Mouse (Mus musculus) liver, adult 2 months (tissue): ENCODE data around the gene Mmp17. TPM values are rescaled to one million over a fixed set of nuclear protein-coding genes. Genes with fewer than 3 reads are reported as not detected.

Source experiments
- DNase-seq: peaks from one replicate; pipeline ENCODE4 v3.0.0-alpha.2; 2011; ENCODE audit warnings: low read depth, low spot score; ENCODE audit errors: extremely low read depth
- H3K27ac ChIP-seq: fragments of 200-500 bp; replicated peaks from 2 replicates; pipeline ENCODE4 v1.5.1; 2012; ENCODE audit warnings: low read depth, mild to moderate bottlenecking, control low read depth, inconsistent platforms, low read length; ENCODE audit not compliant: insufficient read depth
- H3K27me3 ChIP-seq: fragments of 200-500 bp; 2 replicates; pipeline ENCODE4 v1.6.1; 2012; ENCODE audit warnings: mild to moderate bottlenecking, moderate library complexity, low read length, inconsistent platforms; ENCODE audit not compliant: control insufficient read depth, insufficient read depth
- H3K36me3 ChIP-seq: fragments of 200-500 bp; 2 replicates; pipeline ENCODE4 v1.6.1; 2012; ENCODE audit warnings: low read length, inconsistent platforms; ENCODE audit not compliant: control insufficient read depth, insufficient read depth
- H3K4me1 ChIP-seq: fragments of 200-500 bp; 2 replicates; pipeline ENCODE4 v1.6.1; 2011; ENCODE audit warnings: low read length; ENCODE audit not compliant: control insufficient read depth, insufficient read depth
- H3K4me3 ChIP-seq: fragments of 200-500 bp; 2 replicates; pipeline ENCODE4 v1.5.1; 2011; ENCODE audit warnings: low read depth, mild to moderate bottlenecking, control low read depth, low read length, moderate library complexity; ENCODE audit not compliant: insufficient read depth
- H3K79me2 ChIP-seq: fragments of 200-500 bp; 2 replicates; pipeline ENCODE4 v1.6.1; 2012; ENCODE audit warnings: inconsistent platforms, mild to moderate bottlenecking, low read length, moderate library complexity; ENCODE audit not compliant: control insufficient read depth, insufficient read depth
- H3K9ac ChIP-seq: fragments of 200-500 bp; 2 replicates; pipeline ENCODE4 v1.6.1; 2012; ENCODE audit warnings: low read depth, mild to moderate bottlenecking, control low read depth, inconsistent platforms, low read length
- CTCF ChIP-seq: fragments of 200-500 bp; IDR thresholded peaks from 2 replicates; pipeline ENCODE4 v1.5.1; 2011; ENCODE audit warnings: low read depth, low read length, control low read depth
- POLR2A ChIP-seq: fragments of 200-500 bp; IDR thresholded peaks from 2 replicates; pipeline ENCODE4 v1.6.1; 2011; ENCODE audit warnings: low read length, control low read depth; ENCODE audit not compliant: insufficient read depth; ENCODE audit errors: extremely low read depth
- WGBS: fragments of 180-500 bp; shearing (Covaris S2); methylation state at CpG from one replicate; pipeline ENCODE4 v1.1.7; 2018; 5-methylcytosine and 5-hydroxymethylcytosine counted together
- polyA plus RNA-seq: library from polyadenylated mRNA; depleted of rRNA; stranded (reverse); fragments of >200 nt; gene quantifications from 2 replicates; pipeline ENCODE4 v1.2.3, GENCODE M21; 2012
- total RNA-seq: library from RNA; depleted of rRNA; stranded (reverse); fragments of >200 nt; gene quantifications from 2 replicates; pipeline ENCODE4 v1.2.3, GENCODE M21; 2014

Mmp17 gene
- total and polyA plus RNA-seq, 2 experiments: 0.09 to 0.31 TPM

GRCm38 (mm10) chr5:129580572-129580971, 3.4 kb upstream of the Mmp17 start:
- DNase-seq: no peak
- Histone ChIP-seq H3K4me3 (no peak overlapping the region), H3K4me1 (no peaks in the 10 kb centered on the region; the same call in 1 of the 2 replicates), H3K27me3 (0 out of 2 replicates have a peak, but pooled peaks cover 4% of the 10 kb centered on the region), H3K9ac (no peak overlapping the region), H3K36me3 (no peaks in the 10 kb centered on the region), H3K79me2 (no peaks in the 10 kb centered on the region), H3K27ac (no peak overlapping the region)
- 68% methylated on average over 9 of the region's 9 CpGs for WGBS
- TF ChIP-seq CTCF: no peak
- TF ChIP-seq POLR2A: no peak

GRCm38 (mm10) chr5:129581015-129581414, 3.0 kb upstream of the Mmp17 start:
- Histone ChIP-seq H3K79me2 (no peaks in the 10 kb centered on the region), H3K27ac (no peak overlapping the region), H3K4me1 (peaks cover 3% of the 10 kb centered on the region; the same call in 1 of the 2 replicates), H3K4me3 (no peak overlapping the region), H3K27me3 (0 out of 2 replicates have a peak, but pooled peaks cover 4% of the 10 kb centered on the region), H3K9ac (no peak overlapping the region), H3K36me3 (no peaks in the 10 kb centered on the region)
- TF ChIP-seq POLR2A (no peak), CTCF (no peak)
- DNase-seq: no peak
- 59% methylated on average over 7 of the region's 7 CpGs for WGBS

- Histone ChIP-seq H3K27me3 (0 out of 2 replicates have a peak, but pooled peaks cover 4% of the 10 kb centered on the region), H3K4me3 (peak overlapping the region; percentile 83; the same call in 1 of the 2 replicates), H3K79me2 (no peaks in the 10 kb centered on the region), H3K27ac (no peak overlapping the region), H3K4me1 (peaks cover 3% of the 10 kb centered on the region; the same call in 1 of the 2 replicates), H3K9ac (no peak overlapping the region), H3K36me3 (no peaks in the 10 kb centered on the region)
- WGBS: 3% methylated on average over 12 of the region's 12 CpGs
- DNase-seq: no peak
- TF ChIP-seq POLR2A (no peak), CTCF (no peak)
These were observed 638 bp upstream of the Mmp17 start for GRCm38 (mm10) chr5:129583331-129583730.

GRCm38 (mm10) chr5:129584583-129585541, 893 bp downstream of the Mmp17 start:
- 2% methylated on average over 76 of the region's 76 CpGs for WGBS

GRCm38 (mm10) chr5:129586016-129586415, 2.0 kb downstream of the Mmp17 start:
- H3K27ac ChIP-seq: no peak overlapping the region
- H3K9ac ChIP-seq: no peak overlapping the region
- H3K4me1 ChIP-seq: peaks cover 3% of the 10 kb centered on the region; the same call in 1 of the 2 replicates
- no peaks in the 10 kb centered on the region for H3K79me2 ChIP-seq
- no peaks in the 10 kb centered on the region for H3K36me3 ChIP-seq
- peak overlapping the region; percentile 28; the same call in 1 of the 2 replicates for H3K4me3 ChIP-seq
- no peak for DNase-seq
- WGBS: 2% methylated on average over 17 of the region's 17 CpGs
- TF ChIP-seq POLR2A (no peak), CTCF (peak; percentile 83)
- 0 out of 2 replicates have a peak, but pooled peaks cover 4% of the 10 kb centered on the region for H3K27me3 ChIP-seq

More at GRCm38 (mm10) chr5:129584583-129585541, 893 bp downstream of the Mmp17 start:
- no peak for DNase-seq
- Histone ChIP-seq H3K36me3 (no peaks in the 10 kb centered on the region), H3K27me3 (0 out of 2 replicates have a peak, but pooled peaks cover 4% of the 10 kb centered on the region), H3K9ac (peak overlapping the region; percentile 37), H3K4me3 (peak overlapping the region; percentile 83; the same call in 1 of the 2 replicates), H3K4me1 (peaks cover 3% of the 10 kb centered on the region; the same call in 1 of the 2 replicates), H3K27ac (no peak overlapping the region), H3K79me2 (no peaks in the 10 kb centered on the region)
- TF ChIP-seq CTCF: no peak
- TF ChIP-seq POLR2A: no peak
